Mouse (Mus musculus): ENCODE results near the gene Fbxo46. TPM values are rescaled to one million over a fixed set of nuclear protein-coding genes. Genes with fewer than 3 reads are reported as not detected.
A peak's percentile ranks its signal among the peaks of the same experiment; 100 is the strongest.

Fbxo46 gene
- total and polyA plus RNA-seq, 2 experiments, result 2.4 to 5.0 TPM

DNA sequence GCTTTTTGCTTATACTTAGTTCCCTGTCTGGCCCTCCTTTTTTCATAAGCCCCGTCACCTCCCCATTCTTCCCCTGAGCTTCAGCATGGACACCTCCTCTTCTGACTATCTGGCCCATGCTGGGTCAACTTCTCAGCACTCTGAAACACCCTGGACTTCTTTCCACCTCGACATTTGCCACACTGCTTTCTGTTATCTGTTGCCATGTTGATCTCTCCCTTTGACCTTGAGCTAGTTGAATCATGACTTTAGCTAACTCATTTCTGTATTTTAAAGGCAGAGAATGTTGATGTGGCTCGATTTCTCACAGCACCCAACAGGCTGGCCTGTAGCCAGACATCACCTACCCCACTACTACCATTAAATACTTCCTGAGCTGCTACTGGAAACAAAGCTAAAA, 12.2 kb upstream of the Fbxo46 start:
- Histone ChIP-seq H3K27ac (replicated peaks; ENCODE audit: insufficient read depth, low read depth, low read length) (no peak overlapping the region), H3K27me3 (ENCODE audit: control insufficient read depth, insufficient read depth, low read length) (no peaks in the 10 kb centered on the region), H3K4me1 (ENCODE audit: control insufficient read depth, insufficient read depth, low read length) (no peaks in the 10 kb centered on the region), H3K4me3 (ENCODE audit: insufficient read depth, low read depth, low read length) (no peak overlapping the region), H3K79me2 (ENCODE audit: control insufficient read depth, insufficient read depth, low read length) (no peaks in the 10 kb centered on the region), H3K36me3 (ENCODE audit: control insufficient read depth, insufficient read depth, low read length) (no peaks in the 10 kb centered on the region), H3K9ac (ENCODE audit: low read depth, low read length) (no peak overlapping the region)
- DNase-seq (ENCODE audit: extremely low read depth, low read depth, low spot score), result no peak
- TF ChIP-seq POLR2A (IDR thresholded peaks at IDR 0.05; ENCODE audit: extremely low read depth, insufficient read depth, low read length), result no peak
- 37% methylated on average over 3 of the region's 3 CpGs for WGBS

GRCm38 (mm10) chr7:19109565-19109964, 10.1 kb upstream of the Fbxo46 start:
- no peak overlapping the region for H3K27ac ChIP-seq (replicated peaks; ENCODE audit: insufficient read depth, low read depth, low read length)
- TF ChIP-seq POLR2A (IDR thresholded peaks at IDR 0.05; ENCODE audit: extremely low read depth, insufficient read depth, low read length) (no peak), CTCF (IDR thresholded peaks at IDR 0.05; ENCODE audit: low read depth, low read length) (no peak)
- WGBS, result 89% methylated on average over 1 of the region's 1 CpGs

GRCm38 (mm10) chr7:19118028-19118771, 1.5 kb upstream of the Fbxo46 start, which contains the start of gene Gm4969:
Gm4969 (minus strand) TSS chr7:19118368.
- Histone ChIP-seq H3K36me3 (ENCODE audit: control insufficient read depth, insufficient read depth, low read length) (no peaks in the 10 kb centered on the region), H3K27ac (replicated peaks; ENCODE audit: insufficient read depth, low read depth, low read length) (no peak within 1 kb of the TSS), H3K4me1 (ENCODE audit: control insufficient read depth, insufficient read depth, low read length) (peaks cover 11% of the 10 kb centered on the region), H3K79me2 (ENCODE audit: control insufficient read depth, insufficient read depth, low read length) (peaks cover 11% of the 10 kb centered on the region; the same call in 1 of the 2 replicates), H3K4me3 (ENCODE audit: insufficient read depth, low read depth, low read length) (no peak within 1 kb of the TSS; the same call in 1 of the 2 replicates), H3K9ac (ENCODE audit: low read depth, low read length) (no peak within 1 kb of the TSS), H3K27me3 (ENCODE audit: control insufficient read depth, insufficient read depth, low read length) (no peaks in the 10 kb centered on the region)
- peak; percentile 65 for DNase-seq (ENCODE audit: extremely low read depth, low read depth, low spot score)
- TF ChIP-seq CTCF (IDR thresholded peaks at IDR 0.05; ENCODE audit: low read depth, low read length) (peak; percentile 29), POLR2A (IDR thresholded peaks at IDR 0.05; ENCODE audit: extremely low read depth, insufficient read depth, low read length) (no peak)
- WGBS, result 26% methylated on average over 64 of the region's 64 CpGs

More at GRCm38 (mm10) chr7:19109565-19109964, 10.1 kb upstream of the Fbxo46 start:
- Histone ChIP-seq H3K4me3 (ENCODE audit: insufficient read depth, low read depth, low read length) (no peak overlapping the region), H3K36me3 (ENCODE audit: control insufficient read depth, insufficient read depth, low read length) (no peaks in the 10 kb centered on the region), H3K27me3 (ENCODE audit: control insufficient read depth, insufficient read depth, low read length) (no peaks in the 10 kb centered on the region), H3K9ac (ENCODE audit: low read depth, low read length) (no peak overlapping the region), H3K4me1 (ENCODE audit: control insufficient read depth, insufficient read depth, low read length) (no peaks in the 10 kb centered on the region), H3K79me2 (ENCODE audit: control insufficient read depth, insufficient read depth, low read length) (no peaks in the 10 kb centered on the region)
- DNase-seq (ENCODE audit: extremely low read depth, low read depth, low spot score), result no peak

GRCm38 (mm10) chr7:19119083-19119482, 576 bp upstream of the Fbxo46 start:
- no peak for DNase-seq (ENCODE audit: extremely low read depth, low read depth, low spot score)
- WGBS, result 92% methylated on average over 8 of the region's 8 CpGs
- H3K4me3 ChIP-seq (ENCODE audit: insufficient read depth, low read depth, low read length), result no peak overlapping the region

DNA sequence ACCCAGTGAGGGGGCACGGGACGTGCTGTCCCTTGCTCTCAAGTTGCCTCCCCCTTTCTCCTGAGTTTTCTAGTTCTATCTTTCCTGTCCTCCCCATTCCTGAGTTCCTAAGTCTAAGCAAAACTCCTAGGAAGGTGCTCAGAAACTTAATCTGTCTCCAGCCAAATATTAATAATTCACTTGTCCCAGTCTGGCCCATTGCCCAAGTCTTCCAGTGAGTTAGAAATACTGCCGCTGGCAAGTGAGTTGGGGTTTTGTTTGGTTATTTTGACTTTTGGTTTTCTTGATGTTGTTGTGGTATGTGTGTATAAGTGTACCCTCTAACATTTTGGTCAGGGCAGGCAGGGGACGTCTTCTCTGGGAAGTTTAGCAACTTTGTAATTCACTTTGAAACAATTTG, 2.0 kb downstream of the Fbxo46 start:
- Histone ChIP-seq H3K27me3 (ENCODE audit: control insufficient read depth, insufficient read depth, low read length) (no peaks in the 10 kb centered on the region), H3K27ac (replicated peaks; ENCODE audit: insufficient read depth, low read depth, low read length) (no peak overlapping the region), H3K4me1 (ENCODE audit: control insufficient read depth, insufficient read depth, low read length) (peaks cover 13% of the 10 kb centered on the region), H3K79me2 (ENCODE audit: control insufficient read depth, insufficient read depth, low read length) (peaks cover 21% of the 10 kb centered on the region; the same call in 1 of the 2 replicates), H3K4me3 (ENCODE audit: insufficient read depth, low read depth, low read length) (no peak overlapping the region), H3K36me3 (ENCODE audit: control insufficient read depth, insufficient read depth, low read length) (no peaks in the 10 kb centered on the region), H3K9ac (ENCODE audit: low read depth, low read length) (no peak overlapping the region)
- TF ChIP-seq CTCF (IDR thresholded peaks at IDR 0.05; ENCODE audit: low read depth, low read length) (no peak), POLR2A (IDR thresholded peaks at IDR 0.05; ENCODE audit: extremely low read depth, insufficient read depth, low read length) (no peak)
- WGBS, result 70% methylated on average over 4 of the region's 4 CpGs
- peak; percentile 24 for DNase-seq (ENCODE audit: extremely low read depth, low read depth, low spot score)

More at GRCm38 (mm10) chr7:19119083-19119482, 576 bp upstream of the Fbxo46 start:
- H3K4me1 ChIP-seq (ENCODE audit: control insufficient read depth, insufficient read depth, low read length), result peaks cover 11% of the 10 kb centered on the region
- no peak overlapping the region for H3K9ac ChIP-seq (ENCODE audit: low read depth, low read length)
- H3K27me3 ChIP-seq (ENCODE audit: control insufficient read depth, insufficient read depth, low read length), result no peaks in the 10 kb centered on the region
- H3K36me3 ChIP-seq (ENCODE audit: control insufficient read depth, insufficient read depth, low read length), result no peaks in the 10 kb centered on the region
- no peak overlapping the region for H3K27ac ChIP-seq (replicated peaks; ENCODE audit: insufficient read depth, low read depth, low read length)
- TF ChIP-seq CTCF (IDR thresholded peaks at IDR 0.05; ENCODE audit: low read depth, low read length) (no peak), POLR2A (IDR thresholded peaks at IDR 0.05; ENCODE audit: extremely low read depth, insufficient read depth, low read length) (no peak)
- H3K79me2 ChIP-seq (ENCODE audit: control insufficient read depth, insufficient read depth, low read length), result peaks cover 11% of the 10 kb centered on the region; the same call in 1 of the 2 replicates

DNA sequence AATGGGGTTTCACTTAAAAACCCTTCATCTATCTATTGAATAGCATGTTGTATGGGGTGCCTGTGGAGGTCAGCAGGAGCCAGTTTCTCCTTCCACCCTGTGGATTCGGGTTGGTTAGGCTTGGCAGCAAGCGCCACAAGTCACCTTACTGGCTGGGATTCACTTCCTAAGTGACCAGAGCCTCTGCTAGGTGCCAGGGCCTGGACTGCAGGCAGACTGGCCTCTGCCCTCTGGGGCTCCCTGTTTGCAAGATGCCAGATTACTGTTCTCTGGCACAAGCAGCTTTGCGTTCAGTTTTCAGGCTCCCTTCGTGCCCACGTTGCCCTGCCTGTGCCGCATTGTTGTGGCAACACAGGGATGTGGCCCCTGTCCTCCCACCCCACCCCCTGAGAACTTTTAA, 5.1 kb downstream of the Fbxo46 start:
- Histone ChIP-seq H3K79me2 (ENCODE audit: control insufficient read depth, insufficient read depth, low read length) (peaks cover 20% of the 10 kb centered on the region; the same call in 1 of the 2 replicates), H3K27ac (replicated peaks; ENCODE audit: insufficient read depth, low read depth, low read length) (0 out of 2 replicates have a peak overlapping the region, but pooled peaks have one; percentile 37), H3K4me1 (ENCODE audit: control insufficient read depth, insufficient read depth, low read length) (peaks cover 13% of the 10 kb centered on the region), H3K27me3 (ENCODE audit: control insufficient read depth, insufficient read depth, low read length) (no peaks in the 10 kb centered on the region), H3K9ac (ENCODE audit: low read depth, low read length) (no peak overlapping the region), H3K36me3 (ENCODE audit: control insufficient read depth, insufficient read depth, low read length) (no peaks in the 10 kb centered on the region), H3K4me3 (ENCODE audit: insufficient read depth, low read depth, low read length) (no peak overlapping the region)
- TF ChIP-seq CTCF (IDR thresholded peaks at IDR 0.05; ENCODE audit: low read depth, low read length) (no peak), POLR2A (IDR thresholded peaks at IDR 0.05; ENCODE audit: extremely low read depth, insufficient read depth, low read length) (no peak)
- peak; percentile 88 for DNase-seq (ENCODE audit: extremely low read depth, low read depth, low spot score)
- WGBS, result 21% methylated on average over 6 of the region's 6 CpGs
